Mouse (Mus musculus): ENCODE measurements at regions not wholly inside any gene's neighbourhood (a gene's known extent, or its start where the extent isn't known, plus 50 kb on each side); places are given as distances from the start of the nearest gene placed in this dataset.

- no peak overlapping the region for H3K27ac ChIP-seq (ENCODE audit: low read depth, low read length)
- WGBS, result 92% methylated on average over 6 of the region's 6 CpGs
- ATAC-seq (ENCODE audit: insufficient read depth, low FRiP score, low TSS enrichment), result no peak
These were observed 202.7 kb upstream of the Igfbp7 start for GRCm38 (mm10) chr5:77610496-77610895.

GRCm38 (mm10) chr5:77594719-77595118 lies 186.9 kb upstream of the Igfbp7 start:
- 90% methylated on average over 4 of the region's 4 CpGs for WGBS
- Histone ChIP-seq H3K4me1 (ENCODE audit: control insufficient read depth, insufficient read depth, low read length) (no peaks in the 10 kb centered on the region), H3K4me2 (ENCODE audit: low read depth) (no peak overlapping the region), H3K9ac (ENCODE audit: low read length) (no peak overlapping the region), H3K36me3 (ENCODE audit: control insufficient read depth, insufficient read depth, low read length) (no peaks in the 10 kb centered on the region), H3K27ac (ENCODE audit: low read depth, low read length) (no peak overlapping the region), H3K27me3 (ENCODE audit: control insufficient read depth, insufficient read depth, low read length) (no peaks in the 10 kb centered on the region), H3K4me3 (ENCODE audit: low read depth, low read length) (no peak overlapping the region), H3K9me3 (ENCODE audit: control insufficient read depth, low read length) (no peaks in the 10 kb centered on the region)
- no peak for ATAC-seq (ENCODE audit: insufficient read depth, low FRiP score, low TSS enrichment)
- no peak for DNase-seq (ENCODE audit: low spot score)

More at GRCm38 (mm10) chr5:77610496-77610895, 202.7 kb upstream of the Igfbp7 start:
- no peak for DNase-seq (ENCODE audit: low spot score)
- Histone ChIP-seq H3K4me1 (ENCODE audit: control insufficient read depth, insufficient read depth, low read length) (no peaks in the 10 kb centered on the region), H3K27me3 (ENCODE audit: control insufficient read depth, insufficient read depth, low read length) (no peaks in the 10 kb centered on the region), H3K4me2 (ENCODE audit: low read depth) (no peak overlapping the region), H3K36me3 (ENCODE audit: control insufficient read depth, insufficient read depth, low read length) (no peaks in the 10 kb centered on the region), H3K9ac (ENCODE audit: low read length) (no peak overlapping the region), H3K9me3 (ENCODE audit: control insufficient read depth, low read length) (no peaks in the 10 kb centered on the region), H3K4me3 (ENCODE audit: low read depth, low read length) (no peak overlapping the region)

- ATAC-seq (ENCODE audit: insufficient read depth, low FRiP score, low TSS enrichment) (no peak), DNase-seq (ENCODE audit: low spot score) (no peak)
- H3K27me3 ChIP-seq (ENCODE audit: control insufficient read depth, insufficient read depth, low read length), result no peaks in the 10 kb centered on the region
- no peak overlapping the region for H3K4me3 ChIP-seq (ENCODE audit: low read depth, low read length)
- H3K4me2 ChIP-seq (ENCODE audit: low read depth), result no peak overlapping the region
- no peak overlapping the region for H3K27ac ChIP-seq (ENCODE audit: low read depth, low read length)
- WGBS, result 86% methylated on average over 3 of the region's 3 CpGs
- H3K36me3 ChIP-seq (ENCODE audit: control insufficient read depth, insufficient read depth, low read length), result no peaks in the 10 kb centered on the region
- H3K9me3 ChIP-seq (ENCODE audit: control insufficient read depth, low read length), result no peaks in the 10 kb centered on the region
- H3K4me1 ChIP-seq (ENCODE audit: control insufficient read depth, insufficient read depth, low read length), result no peaks in the 10 kb centered on the region
- no peak overlapping the region for H3K9ac ChIP-seq (ENCODE audit: low read length)
These were observed 181.4 kb upstream of the Igfbp7 start for GRCm38 (mm10) chr5:77589252-77589651.

GRCm38 (mm10) chr5:77581702-77582101 lies 173.9 kb upstream of the Igfbp7 start:
- DNase-seq (ENCODE audit: low spot score) (no peak), ATAC-seq (ENCODE audit: insufficient read depth, low FRiP score, low TSS enrichment) (no peak)
- 0 out of 2 replicates have a peak, but pooled peaks cover 3% of the 10 kb centered on the region for H3K4me1 ChIP-seq (ENCODE audit: control insufficient read depth, insufficient read depth, low read length)
- no peak overlapping the region for H3K4me2 ChIP-seq (ENCODE audit: low read depth)
- H3K9ac ChIP-seq (ENCODE audit: low read length), result no peak overlapping the region
- H3K36me3 ChIP-seq (ENCODE audit: control insufficient read depth, insufficient read depth, low read length), result no peaks in the 10 kb centered on the region
- 41% methylated on average over 6 of the region's 6 CpGs for WGBS
- no peaks in the 10 kb centered on the region for H3K27me3 ChIP-seq (ENCODE audit: control insufficient read depth, insufficient read depth, low read length)
- no peak overlapping the region for H3K4me3 ChIP-seq (ENCODE audit: low read depth, low read length)
- no peaks in the 10 kb centered on the region for H3K9me3 ChIP-seq (ENCODE audit: control insufficient read depth, low read length)
- no peak overlapping the region for H3K27ac ChIP-seq (ENCODE audit: low read depth, low read length)

GRCm38 (mm10) chr5:77581106-77581638 lies 173.3 kb upstream of the Igfbp7 start:
- 43% methylated on average over 6 of the region's 6 CpGs for WGBS
- DNase-seq (ENCODE audit: low spot score), result peak; percentile 12
- Histone ChIP-seq H3K27me3 (ENCODE audit: control insufficient read depth, insufficient read depth, low read length) (no peaks in the 10 kb centered on the region), H3K27ac (ENCODE audit: low read depth, low read length) (no peak overlapping the region), H3K36me3 (ENCODE audit: control insufficient read depth, insufficient read depth, low read length) (no peaks in the 10 kb centered on the region), H3K4me1 (ENCODE audit: control insufficient read depth, insufficient read depth, low read length) (0 out of 2 replicates have a peak, but pooled peaks cover 3% of the 10 kb centered on the region), H3K4me2 (ENCODE audit: low read depth) (no peak overlapping the region), H3K9ac (ENCODE audit: low read length) (no peak overlapping the region), H3K9me3 (ENCODE audit: control insufficient read depth, low read length) (no peaks in the 10 kb centered on the region), H3K4me3 (ENCODE audit: low read depth, low read length) (no peak overlapping the region)
- peak; percentile 63 for ATAC-seq (ENCODE audit: insufficient read depth, low FRiP score, low TSS enrichment)

- no peak for DNase-seq (ENCODE audit: low spot score)
- Histone ChIP-seq H3K4me1 (ENCODE audit: control insufficient read depth, insufficient read depth, low read length) (0 out of 2 replicates have a peak, but pooled peaks cover 3% of the 10 kb centered on the region), H3K9ac (ENCODE audit: low read length) (no peak overlapping the region), H3K4me3 (ENCODE audit: low read depth, low read length) (no peak overlapping the region), H3K27ac (ENCODE audit: low read depth, low read length) (no peak overlapping the region), H3K4me2 (ENCODE audit: low read depth) (no peak overlapping the region), H3K36me3 (ENCODE audit: control insufficient read depth, insufficient read depth, low read length) (no peaks in the 10 kb centered on the region), H3K27me3 (ENCODE audit: control insufficient read depth, insufficient read depth, low read length) (no peaks in the 10 kb centered on the region), H3K9me3 (ENCODE audit: control insufficient read depth, low read length) (no peaks in the 10 kb centered on the region)
- WGBS, result 54% methylated on average over 20 of the region's 20 CpGs
- ATAC-seq (ENCODE audit: insufficient read depth, low FRiP score, low TSS enrichment), result no peak
These were observed 172.2 kb upstream of the Igfbp7 start for GRCm38 (mm10) chr5:77579826-77580745.

- Histone ChIP-seq H3K36me3 (ENCODE audit: control insufficient read depth, insufficient read depth, low read length) (no peaks in the 10 kb centered on the region), H3K27ac (ENCODE audit: low read depth, low read length) (no peak overlapping the region), H3K4me3 (ENCODE audit: low read depth, low read length) (no peak overlapping the region), H3K4me2 (ENCODE audit: low read depth) (no peak overlapping the region), H3K27me3 (ENCODE audit: control insufficient read depth, insufficient read depth, low read length) (no peaks in the 10 kb centered on the region), H3K9ac (ENCODE audit: low read length) (no peak overlapping the region), H3K9me3 (ENCODE audit: control insufficient read depth, low read length) (no peaks in the 10 kb centered on the region), H3K4me1 (ENCODE audit: control insufficient read depth, insufficient read depth, low read length) (0 out of 2 replicates have a peak, but pooled peaks cover 3% of the 10 kb centered on the region)
- ATAC-seq (ENCODE audit: insufficient read depth, low FRiP score, low TSS enrichment) (no peak), DNase-seq (ENCODE audit: low spot score) (no peak)
- 90% methylated on average over 5 of the region's 5 CpGs for WGBS
These were observed 169.0 kb upstream of the Igfbp7 start for GRCm38 (mm10) chr5:77576881-77577280.

GRCm38 (mm10) chr5:77575780-77576179 lies 167.9 kb upstream of the Igfbp7 start:
- DNase-seq (ENCODE audit: low spot score), result no peak
- Histone ChIP-seq H3K4me2 (ENCODE audit: low read depth) (no peak overlapping the region), H3K9ac (ENCODE audit: low read length) (no peak overlapping the region), H3K27me3 (ENCODE audit: control insufficient read depth, insufficient read depth, low read length) (no peaks in the 10 kb centered on the region), H3K27ac (ENCODE audit: low read depth, low read length) (no peak overlapping the region), H3K4me3 (ENCODE audit: low read depth, low read length) (no peak overlapping the region), H3K4me1 (ENCODE audit: control insufficient read depth, insufficient read depth, low read length) (0 out of 2 replicates have a peak, but pooled peaks cover 3% of the 10 kb centered on the region), H3K36me3 (ENCODE audit: control insufficient read depth, insufficient read depth, low read length) (no peaks in the 10 kb centered on the region), H3K9me3 (ENCODE audit: control insufficient read depth, low read length) (no peaks in the 10 kb centered on the region)
- 79% methylated on average over 8 of the region's 8 CpGs for WGBS
- no peak for ATAC-seq (ENCODE audit: insufficient read depth, low FRiP score, low TSS enrichment)

GRCm38 (mm10) chr5:77570364-77570763 lies 162.5 kb upstream of the Igfbp7 start:
- Histone ChIP-seq H3K4me1 (ENCODE audit: control insufficient read depth, insufficient read depth, low read length) (no peaks in the 10 kb centered on the region), H3K4me3 (ENCODE audit: low read depth, low read length) (no peak overlapping the region), H3K27ac (ENCODE audit: low read depth, low read length) (no peak overlapping the region), H3K9ac (ENCODE audit: low read length) (no peak overlapping the region), H3K27me3 (ENCODE audit: control insufficient read depth, insufficient read depth, low read length) (no peaks in the 10 kb centered on the region), H3K9me3 (ENCODE audit: control insufficient read depth, low read length) (no peaks in the 10 kb centered on the region), H3K4me2 (ENCODE audit: low read depth) (no peak overlapping the region), H3K36me3 (ENCODE audit: control insufficient read depth, insufficient read depth, low read length) (no peaks in the 10 kb centered on the region)
- ATAC-seq (ENCODE audit: insufficient read depth, low FRiP score, low TSS enrichment) (no peak), DNase-seq (ENCODE audit: low spot score) (no peak)
- 79% methylated on average over 9 of the region's 9 CpGs for WGBS

All from neural tube, embryonic 11.5 days (tissue).